Mouse (Mus musculus): ENCODE data around the gene Oser1. TPM values are rescaled to one million over a fixed set of nuclear protein-coding genes. Genes with fewer than 3 reads are reported as not detected.
"Not testable (repeated sequence)": the region's sequence is repeated elsewhere in the genome, so short reads cannot be mapped to it uniquely, and the experiment has no call there.

Gene Oser1
- total RNA-seq, 2 experiments from 2014 or later: 17.1 to 17.2 TPM

DNA sequence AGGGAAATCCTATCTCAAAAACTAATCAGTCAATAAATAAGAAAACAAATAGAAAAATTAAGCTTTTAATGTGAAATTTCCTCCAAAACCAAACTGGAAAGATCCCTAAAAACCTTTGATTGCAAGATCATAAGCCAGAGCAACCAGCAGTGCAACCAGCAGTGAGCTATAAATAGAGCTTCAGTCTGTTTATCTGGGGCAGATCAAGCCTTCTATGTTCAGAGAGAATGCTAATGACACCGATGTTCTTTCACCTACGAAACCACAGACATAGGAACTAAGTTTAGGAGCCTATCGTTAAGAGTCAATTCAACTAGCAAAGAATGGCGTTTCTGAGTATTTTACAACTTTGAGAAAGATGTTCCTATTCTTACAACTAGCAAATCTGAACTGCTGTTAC, 12.7 kb downstream of the Oser1 start:
- no peak for DNase-seq (ENCODE audit: low spot score in 2 of 2)
- TF ChIP-seq CTCF (conservative IDR thresholded peaks at IDR 0.05): no peak
- Histone ChIP-seq H3K4me3 (no peak overlapping the region), H3K27ac (peak overlapping the region; percentile 43)

DNA sequence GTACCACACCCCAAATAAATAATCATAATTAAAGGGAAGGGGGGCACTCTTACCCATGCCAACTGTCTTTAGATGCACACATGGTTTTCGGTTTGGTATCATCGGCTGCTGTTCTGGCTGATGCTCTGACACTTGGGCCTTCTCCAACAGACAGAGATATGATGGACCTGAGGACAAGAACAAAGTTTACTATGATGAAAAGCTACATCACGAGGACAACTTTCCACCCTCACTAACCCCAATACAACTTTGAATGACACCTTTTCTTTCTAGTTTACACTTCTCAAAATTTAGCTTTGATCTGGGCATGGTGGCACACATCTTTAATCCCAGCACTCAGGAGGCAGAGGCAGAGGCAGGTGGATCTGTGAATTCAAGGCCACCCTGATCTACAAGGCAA, 13.2 kb downstream of the Oser1 start:
- not testable (repeated sequence) for DNase-seq (ENCODE audit: low spot score in 2 of 2); H3K4me3 ChIP-seq
- H3K27ac ChIP-seq: peak overlapping the region; percentile 43

DNA sequence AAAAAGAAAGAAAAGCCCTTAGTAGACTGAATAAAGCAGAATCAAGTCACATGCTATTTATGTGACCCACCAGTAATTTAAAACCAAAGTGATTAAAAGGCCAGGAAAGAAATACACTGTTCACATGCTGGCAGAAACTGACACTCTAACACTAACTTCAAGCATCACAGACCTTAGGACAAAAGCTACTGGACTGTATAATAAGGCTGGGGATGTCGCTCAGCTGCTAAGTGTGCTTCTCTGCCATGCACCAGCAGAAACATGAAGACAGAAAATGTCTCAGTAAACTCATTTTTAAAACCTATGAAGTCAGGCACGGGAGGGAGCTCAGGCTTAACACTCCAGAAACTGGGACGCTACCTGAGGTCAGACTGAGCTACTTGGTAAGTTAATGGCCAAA, 14.3 kb downstream of the Oser1 start:
- no peak for DNase-seq (ENCODE audit: low spot score in 2 of 2)
- no peak for TF ChIP-seq CTCF (conservative IDR thresholded peaks at IDR 0.05)
- H3K4me3 ChIP-seq: no peak overlapping the region
- H3K27ac ChIP-seq: no peak overlapping the region

- DNase-seq (ENCODE audit: low spot score in 2 of 2): no peak
- Histone ChIP-seq H3K4me3 (no peak overlapping the region), H3K27ac (no peak overlapping the region)
- TF ChIP-seq CTCF (conservative IDR thresholded peaks at IDR 0.05): no peak
Measured at GRCm38 (mm10) chr2:163404037-163404815, 20.3 kb downstream of the Oser1 start.

- TF ChIP-seq CTCF (conservative IDR thresholded peaks at IDR 0.05): peak; percentile 99
- peak; percentile 74 to 87 for DNase-seq (ENCODE audit: low spot score in 2 of 2)
- H3K27ac ChIP-seq: no peak overlapping the region
Measured at GRCm38 (mm10) chr2:163401221-163401620, 23.3 kb downstream of the Oser1 start.

DNA sequence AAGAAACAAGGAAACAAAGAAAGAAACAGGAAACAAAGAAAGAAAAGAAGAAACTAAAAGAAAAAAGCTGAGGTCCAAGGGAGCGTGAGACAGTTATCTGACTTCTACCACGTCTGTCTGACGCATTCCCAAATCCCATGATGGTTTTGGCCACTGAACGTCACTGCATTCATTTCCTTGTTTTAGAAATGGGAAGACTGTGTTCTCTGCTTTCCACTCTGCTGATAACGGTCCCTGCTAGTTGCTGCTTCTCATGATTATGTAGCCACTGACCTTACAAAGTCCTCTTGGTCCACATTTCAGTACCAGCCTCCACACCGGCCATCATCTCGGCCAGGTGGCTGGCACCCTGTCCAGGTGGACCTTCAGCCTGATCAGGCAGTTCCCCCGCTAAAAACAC, 25.3 kb downstream of the Oser1 start:
- Histone ChIP-seq H3K4me3 (no peak overlapping the region), H3K27ac (no peak overlapping the region)
- TF ChIP-seq CTCF (conservative IDR thresholded peaks at IDR 0.05): no peak
- DNase-seq (ENCODE audit: low spot score in 2 of 2): no peak

More at GRCm38 (mm10) chr2:163401221-163401620, 23.3 kb downstream of the Oser1 start:
- H3K4me3 ChIP-seq: no peak overlapping the region

DNA sequence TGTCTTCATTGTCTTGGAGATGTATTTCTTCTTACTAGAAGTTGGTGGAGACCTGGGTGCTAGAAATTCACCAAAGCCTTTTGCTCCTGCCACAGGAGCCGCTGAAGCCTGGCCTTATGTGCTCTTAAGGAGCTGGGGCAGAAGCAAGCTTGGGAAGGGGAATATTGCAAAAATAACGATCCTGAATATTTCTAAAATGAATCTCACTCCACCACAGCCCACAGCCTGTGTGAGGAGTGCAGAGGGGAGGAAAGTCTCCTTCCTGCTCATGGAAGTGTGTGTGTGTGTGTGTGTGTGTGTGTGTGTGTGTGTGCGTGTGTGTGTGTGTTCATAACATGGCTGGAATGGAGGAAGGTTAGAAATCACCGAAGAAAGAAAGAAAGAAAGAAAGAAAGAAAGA, 25.7 kb downstream of the Oser1 start:
- no peak for DNase-seq (ENCODE audit: low spot score in 2 of 2)
- Histone ChIP-seq H3K4me3 (no peak overlapping the region), H3K27ac (no peak overlapping the region)
- no peak for TF ChIP-seq CTCF (conservative IDR thresholded peaks at IDR 0.05)

DNA sequence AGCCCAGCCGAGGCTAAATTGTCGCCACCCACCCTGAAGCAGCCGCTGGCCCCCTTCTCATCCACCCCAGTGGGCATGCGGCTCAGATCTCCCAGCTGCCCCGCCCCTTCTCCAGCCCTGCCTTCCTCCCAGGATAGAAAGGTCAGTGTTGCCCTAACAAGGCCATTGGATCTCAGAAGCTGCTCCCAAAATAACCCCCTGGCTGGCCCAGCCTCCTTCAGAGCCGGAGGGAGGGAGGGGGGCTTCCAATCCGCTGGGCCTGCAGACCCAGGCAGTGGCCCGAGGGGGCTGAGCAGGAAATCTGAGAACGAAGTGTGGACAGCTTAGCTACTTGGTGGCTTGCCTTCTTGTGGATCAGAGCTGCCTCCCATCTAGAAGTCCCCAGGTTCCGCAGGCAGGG, 26.6 kb downstream of the Oser1 start, which contains the start of gene Jph2:
Gene Jph2, minus strand, starts transcription at position 89 of the 400 bp plus-strand sequence.
- H3K4me3 ChIP-seq: no peak within 1 kb of the TSS
- TF ChIP-seq CTCF (conservative IDR thresholded peaks at IDR 0.05): no peak
- no peak for DNase-seq (ENCODE audit: low spot score in 2 of 2)
- no peak within 1 kb of the TSS for H3K27ac ChIP-seq

- Histone ChIP-seq H3K27ac (no peak overlapping the region), H3K4me3 (no peak overlapping the region)
- no peak for DNase-seq (ENCODE audit: low spot score in 2 of 2)
- no peak for TF ChIP-seq CTCF (conservative IDR thresholded peaks at IDR 0.05)
Measured at GRCm38 (mm10) chr2:163397071-163397470, 27.4 kb downstream of the Oser1 start.

- Histone ChIP-seq H3K4me3 (no peak overlapping the region), H3K27ac (no peak overlapping the region)
- no peak for DNase-seq (ENCODE audit: low spot score in 2 of 2)
- no peak for TF ChIP-seq CTCF (conservative IDR thresholded peaks at IDR 0.05)
Measured at GRCm38 (mm10) chr2:163394977-163395376, 29.5 kb downstream of the Oser1 start.

DNA sequence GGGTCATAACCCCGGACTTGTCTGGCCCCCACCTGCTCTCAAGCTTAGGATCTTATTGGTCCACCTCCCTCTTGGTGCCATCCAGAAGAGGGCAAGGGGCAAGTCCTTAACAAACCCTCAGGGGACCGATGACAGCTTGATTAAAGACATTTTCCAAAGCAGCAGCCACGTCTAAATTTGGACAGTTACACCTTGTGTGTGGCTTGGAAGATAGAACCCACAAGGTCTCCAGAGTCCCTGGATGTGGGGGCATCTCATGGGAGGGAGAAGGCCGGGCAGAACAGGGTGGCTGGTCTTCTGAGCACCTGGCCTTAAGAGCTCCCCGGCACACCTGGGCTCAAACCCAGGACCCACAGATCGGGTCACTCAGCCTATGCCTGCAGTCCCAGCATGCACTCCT, 30.5 kb downstream of the Oser1 start:
- Histone ChIP-seq H3K27ac (no peak overlapping the region), H3K4me3 (no peak overlapping the region)
- no peak for DNase-seq (ENCODE audit: low spot score in 2 of 2)
- TF ChIP-seq CTCF (conservative IDR thresholded peaks at IDR 0.05): no peak

GRCm38 (mm10) chr2:163393241-163393640, 31.3 kb downstream of the Oser1 start:
- no peak for DNase-seq (ENCODE audit: low spot score in 2 of 2)
- Histone ChIP-seq H3K27ac (no peak overlapping the region), H3K4me3 (no peak overlapping the region)
- no peak for TF ChIP-seq CTCF (conservative IDR thresholded peaks at IDR 0.05)

- no peak for DNase-seq (ENCODE audit: low spot score in 2 of 2)
- no peak overlapping the region for H3K27ac ChIP-seq
Measured at GRCm38 (mm10) chr2:163392436-163392835, 32.1 kb downstream of the Oser1 start.

More at GRCm38 (mm10) chr2:163392436-163392835, 32.1 kb downstream of the Oser1 start:
- H3K4me3 ChIP-seq: no peak overlapping the region
- no peak for TF ChIP-seq CTCF (conservative IDR thresholded peaks at IDR 0.05)
